In the genomic region with DNA sequence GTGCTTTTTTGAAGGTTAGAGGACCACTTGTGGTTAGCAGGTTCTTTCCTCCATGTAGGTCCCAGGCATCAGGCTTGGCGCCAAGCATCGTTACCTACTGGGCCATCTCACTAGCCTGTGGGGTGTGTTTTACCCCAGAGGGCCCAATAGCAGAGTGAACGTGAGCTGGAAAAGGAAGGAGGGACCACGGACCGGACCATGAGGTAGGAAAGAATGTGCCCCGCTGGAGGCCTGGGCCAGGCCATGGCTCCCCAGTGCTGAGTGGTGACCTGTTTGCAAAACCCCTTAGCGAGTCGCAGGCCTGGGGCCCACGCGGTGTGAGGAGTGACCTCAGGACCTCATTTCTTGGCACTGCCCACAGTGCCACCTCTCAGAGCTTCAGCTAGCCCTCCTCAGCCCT, we compare ENCODE assay signal across 27 mouse cellular contexts. TPM values are rescaled to one million over a fixed set of nuclear protein-coding genes. Genes with fewer than 3 reads are reported as not detected.
A peak's percentile ranks its signal among the peaks of the same experiment; 100 is the strongest.
DNase-seq lines count a peak whose midpoint lies in the region; ATAC-seq lines count a peak whose summit lies in the region.
"Had no signal": no experiment of that assay in that cellular context is flagged by ENCODE, and none has a peak within 500 bp of the region (broad histone marks: within the 10 kb centered on the region; RNA-seq: fewer than 3 reads in every experiment).

No protein-coding gene starts in this region.

- H3K9ac ChIP-seq in embryonic facial prominence, embryonic 11.5 days (replicated peaks; ENCODE audit: low read length): no peak overlapping the region
- no peak overlapping the region for H3K9ac ChIP-seq in neural tube, embryonic 13.5 days
- H3K9ac ChIP-seq in neural tube, embryonic 15.5 days (replicated peaks): no peak overlapping the region
- H3K9ac ChIP-seq: embryonic facial prominence, embryonic 13.5 days; forebrain, embryonic 12.5 days; hindbrain, embryonic 14.5 days; limb, embryonic 15.5 days; liver, embryonic 14.5 days; lung, embryonic 14.5 days had no signal

- H3K9me3 ChIP-seq in embryonic facial prominence, embryonic 11.5 days (replicated peaks; ENCODE audit: control insufficient read depth, low read length): no peaks in the 10 kb centered on the region
- H3K9me3 ChIP-seq in embryonic facial prominence, embryonic 10.5 days: no peaks in the 10 kb centered on the region
- H3K9me3 ChIP-seq in neural tube, embryonic 13.5 days: no peaks in the 10 kb centered on the region
- no peaks in the 10 kb centered on the region for H3K9me3 ChIP-seq in neural tube, embryonic 15.5 days (replicated peaks)
- H3K9me3 ChIP-seq: embryonic facial prominence, embryonic 13.5 days; forebrain, embryonic 12.5 days; G1E; limb, embryonic 15.5 days; megakaryocyte, embryonic 14.5 days had no signal

- intact Hi-C loops in left cerebral cortex, postnatal 10 days (cut with DNase I): loop anchor here (2.0 kb wide), 1 partner anchor 50 kb away; no protein-coding TSS in a partner anchor

- no peak overlapping the region for H3K4me3 ChIP-seq in embryonic facial prominence, embryonic 11.5 days (ENCODE audit: low read depth, low read length)
- no peak overlapping the region for H3K4me3 ChIP-seq in embryonic facial prominence, embryonic 10.5 days
- no peak overlapping the region for H3K4me3 ChIP-seq in neural tube, embryonic 13.5 days
- no peak overlapping the region for H3K4me3 ChIP-seq in neural tube, embryonic 15.5 days (replicated peaks)
- H3K4me3 ChIP-seq: embryonic facial prominence, embryonic 13.5 days; erythroblast, embryonic 14.5 days; forebrain, embryonic 12.5 days; heart, adult 2 months; left cerebral cortex, adult 2 months; limb, embryonic 15.5 days; megakaryocyte, embryonic 14.5 days had no signal

- no peak for DNase-seq in embryonic facial prominence, embryonic 11.5 days (ENCODE audit: low spot score)
- no peak for DNase-seq in embryonic facial prominence, embryonic 10.5 days (ENCODE audit: low spot score)
- peak; percentile 48 to 68 for DNase-seq in kidney, adult 8-10 months
- no peak for DNase-seq in kidney, postnatal 4 days
- DNase-seq in left cerebral cortex, postnatal 10 days (ENCODE audit: extremely low spot score in 1 of 2, low spot score in 2 of 2): no peak
- DNase-seq: adrenal gland, adult 2 months; cerebellum, adult 11 months; gastrocnemius, postnatal 25 days; heart, adult 2 months; heart, postnatal 4 days; left cerebral cortex, postnatal 4 days; lung, embryonic 14.5 days; lung, postnatal 36 days; thymus, postnatal 25 days had no signal

- ATAC-seq in embryonic facial prominence, embryonic 11.5 days (replicated peaks; ENCODE audit: insufficient number of reproducible peaks, low FRiP score, low TSS enrichment, low read depth): peak; percentile 3; the same call in 1 of the 2 replicates
- ATAC-seq in neural tube, embryonic 13.5 days (ENCODE audit: low read depth): peak; percentile 10; the same call in 1 of the 2 replicates
- ATAC-seq in neural tube, embryonic 15.5 days (ENCODE audit: low FRiP score): no peak
- ATAC-seq: inflammation-experienced regulatory T-cells, adult 6 months; Patski had no signal

- H3K4me2 ChIP-seq in embryonic facial prominence, embryonic 11.5 days (ENCODE audit: low read depth, low read length): no peak overlapping the region
- no peak overlapping the region for H3K4me2 ChIP-seq in neural tube, embryonic 13.5 days
- H3K4me2 ChIP-seq in neural tube, embryonic 15.5 days: no peak overlapping the region
- H3K4me2 ChIP-seq: embryonic facial prominence, embryonic 13.5 days; forebrain, embryonic 12.5 days; hindbrain, embryonic 14.5 days; limb, embryonic 15.5 days; lung, embryonic 14.5 days had no signal

- peaks cover 4% of the 10 kb centered on the region for H3K36me3 ChIP-seq in embryonic facial prominence, embryonic 11.5 days (replicated peaks; ENCODE audit: control insufficient read depth, insufficient read depth, low read depth, low read length)
- peaks cover 89% of the 10 kb centered on the region for H3K36me3 ChIP-seq in embryonic facial prominence, embryonic 10.5 days (replicated peaks)
- peaks cover 66% of the 10 kb centered on the region for H3K36me3 ChIP-seq in neural tube, embryonic 13.5 days
- peaks cover 62% of the 10 kb centered on the region for H3K36me3 ChIP-seq in neural tube, embryonic 15.5 days
- H3K36me3 ChIP-seq: G1E had no signal

- H3K27me3 ChIP-seq in embryonic facial prominence, embryonic 11.5 days (ENCODE audit: control insufficient read depth, insufficient read depth, low read length): no peaks in the 10 kb centered on the region
- no peaks in the 10 kb centered on the region for H3K27me3 ChIP-seq in embryonic facial prominence, embryonic 10.5 days (replicated peaks; ENCODE audit: low read depth, poor library complexity, severe bottlenecking)
- no peaks in the 10 kb centered on the region for H3K27me3 ChIP-seq in neural tube, embryonic 13.5 days
- no peaks in the 10 kb centered on the region for H3K27me3 ChIP-seq in neural tube, embryonic 15.5 days (replicated peaks)
- H3K27me3 ChIP-seq: embryonic facial prominence, embryonic 13.5 days; forebrain, embryonic 12.5 days; limb, embryonic 15.5 days; megakaryocyte, embryonic 14.5 days; Patski had no signal

- H3K4me1 ChIP-seq in embryonic facial prominence, embryonic 11.5 days (ENCODE audit: control insufficient read depth, insufficient read depth, low read length): no peaks in the 10 kb centered on the region
- peaks cover 13% of the 10 kb centered on the region for H3K4me1 ChIP-seq in embryonic facial prominence, embryonic 10.5 days
- H3K4me1 ChIP-seq in neural tube, embryonic 13.5 days (replicated peaks): peaks cover 10% of the 10 kb centered on the region
- H3K4me1 ChIP-seq in neural tube, embryonic 15.5 days: peaks cover 6% of the 10 kb centered on the region

- WGBS in embryonic facial prominence, embryonic 11.5 days: 86% methylated on average over 10 of the region's 10 CpGs
- WGBS in embryonic facial prominence, embryonic 10.5 days: 87% methylated on average over 10 of the region's 10 CpGs
- 93% methylated on average over 10 of the region's 10 CpGs for WGBS in neural tube, embryonic 13.5 days
- 93% methylated on average over 10 of the region's 10 CpGs for WGBS in neural tube, embryonic 15.5 days

- no peak overlapping the region for H3K27ac ChIP-seq in embryonic facial prominence, embryonic 11.5 days (replicated peaks; ENCODE audit: low read depth, low read length)
- no peak overlapping the region for H3K27ac ChIP-seq in embryonic facial prominence, embryonic 10.5 days (replicated peaks)
- H3K27ac ChIP-seq in neural tube, embryonic 13.5 days (replicated peaks): no peak overlapping the region
- H3K27ac ChIP-seq in neural tube, embryonic 15.5 days (replicated peaks): no peak overlapping the region
- H3K27ac ChIP-seq: embryonic facial prominence, embryonic 13.5 days; forebrain, embryonic 12.5 days; heart, adult 2 months; hindbrain, embryonic 14.5 days; limb, embryonic 15.5 days; liver, embryonic 14.5 days had no signal

RNA-seq across cellular contexts. Expression of a gene that starts 28.9 kb away (rescaled TPM):
- polyA plus RNA-seq in embryonic facial prominence, embryonic 11.5 days (2014; fragmentation: Nextera tagmentation; extraction: Ambion mirVana): 80.8 and 89.1 TPM in 2 replicates
- 75.1 and 84.8 TPM in 2 replicates for polyA plus RNA-seq in embryonic facial prominence, embryonic 10.5 days (2016; fragmentation: Nextera tagmentation; extraction: Ambion mirVana)
- 95.5 and 99.2 TPM in 2 replicates for polyA plus RNA-seq in neural tube, embryonic 13.5 days (2015; fragmentation: Nextera tagmentation; extraction: Ambion mirVana)
- polyA plus RNA-seq in neural tube, embryonic 15.5 days (2015; fragmentation: Nextera tagmentation; extraction: Ambion mirVana): 95.3 and 98.9 TPM in 2 replicates
- total RNA-seq in left cerebral cortex, postnatal 10 days (2021): 10 to 100 TPM; 59.9 to 64.6 TPM
- polyA plus RNA-seq: G1E had no signal

Comparison
In these comparisons a context has a peak if more than half of its experiments do, and no peak if none do; other contexts are left out.
1. DNase-seq: peak in kidney, adult 8-10 months (2 of 2); none in embryonic facial prominence, embryonic 11.5 days (single experiment), embryonic facial prominence, embryonic 10.5 days (single experiment), kidney, postnatal 4 days (0 of 2) and left cerebral cortex, postnatal 10 days (0 of 2).